Mouse (Mus musculus) colon, adult 2 months (tissue): ENCODE results near the gene Gm7792. TPM values are rescaled to one million over a fixed set of nuclear protein-coding genes. Genes with fewer than 3 reads are reported as not detected.

Experiments
- polyA plus RNA-seq: library from polyadenylated mRNA; depleted of rRNA; stranded (reverse); fragments of >200 nt; gene quantifications from 2 replicates; pipeline ENCODE4 v1.2.3, GENCODE M21; 2012; rRNA removed

Gm7792 gene
- not detected in 2 replicates for polyA plus RNA-seq

GRCm38 (mm10) chr5:93843476-93843875 is at the start of gene Gm7792:
TSS of gene Gm7792 (plus strand) at chr5:93843776.

Other genes starting within 250 kb of the Gm7792 start
- not detected in 2 replicates for gene C87414, start 172.2 kb upstream of the Gm7792 start, polyA plus RNA-seq
- not detected in 2 replicates for gene Gm16429, start 85.3 kb downstream of the Gm7792 start, polyA plus RNA-seq
- gene BC061212, start 226.8 kb downstream of the Gm7792 start, polyA plus RNA-seq: not detected in 2 replicates
- not detected in 2 replicates for gene Gm6351, start 232.6 kb downstream of the Gm7792 start, polyA plus RNA-seq